Mouse (Mus musculus) forebrain, embryonic 16.5 days (tissue): Measurements from ENCODE around the gene Gm19426. TPM values are rescaled to one million over a fixed set of nuclear protein-coding genes. Genes with fewer than 3 reads are reported as not detected.

ENCODE experiments used
- ATAC-seq: fragments of 200-750 bp; cut with Nextera tagmentation; 2 replicates; pipeline ENCODE4 v1.8.0; 2017; ENCODE audit warnings: mild to moderate bottlenecking, moderate library complexity
- H3K27ac ChIP-seq: fragments of 300-500 bp; sonication (generic); 2 replicates; pipeline ENCODE4 v1.5.1; 2014; ENCODE audit warnings: low read length, control low read depth
- H3K27me3 ChIP-seq: fragments of 300-500 bp; sonication (generic); replicated peaks from 2 replicates; pipeline ENCODE4 v1.6.1; 2014; ENCODE audit warnings: low read length; ENCODE audit not compliant: control insufficient read depth, insufficient read depth
- H3K36me3 ChIP-seq: fragments of 300-500 bp; sonication (generic); 2 replicates; pipeline ENCODE4 v1.6.1; 2014; ENCODE audit not compliant: control insufficient read depth, insufficient read depth
- H3K4me1 ChIP-seq: fragments of 300-500 bp; sonication (generic); replicated peaks from 2 replicates; pipeline ENCODE4 v1.6.1; 2014; ENCODE audit warnings: low read length; ENCODE audit not compliant: control insufficient read depth, insufficient read depth
- H3K4me2 ChIP-seq: fragments of 300-500 bp; sonication (generic); 2 replicates; pipeline ENCODE4 v1.6.1; 2014; ENCODE audit warnings: mild to moderate bottlenecking, low read length, control low read depth
- H3K4me3 ChIP-seq: fragments of 300-500 bp; sonication (generic); replicated peaks from 2 replicates; pipeline ENCODE4 v1.5.1; 2014; ENCODE audit warnings: mild to moderate bottlenecking, low read length, control low read depth
- H3K9ac ChIP-seq: fragments of 300-500 bp; sonication (generic); replicated peaks from 2 replicates; pipeline ENCODE4 v1.6.1; 2014; ENCODE audit warnings: low read depth, low read length, control low read depth
- H3K9me3 ChIP-seq: fragments of 300-500 bp; sonication (generic); 2 replicates; pipeline ENCODE4 v1.6.1; 2016; ENCODE audit warnings: low read length; ENCODE audit not compliant: control insufficient read depth
- WGBS: fragments of 180-500 bp; shearing (Covaris S2); extraction: QIAGEN DNeasy Blood & Tissue Kit; methylation state at CpG from one replicate; pipeline ENCODE4 v1.1.7; 2014; 5-methylcytosine and 5-hydroxymethylcytosine counted together
- polyA plus RNA-seq: library from polyadenylated mRNA; unstranded; fragments of >200 nt; fragmentation: Nextera tagmentation; extraction: Ambion mirVana; gene quantifications from 2 replicates; pipeline ENCODE4 v1.2.1, GENCODE M21; 2015

Gm19426 gene
- 3.9 and 4.9 TPM in 2 replicates for polyA plus RNA-seq

DNA sequence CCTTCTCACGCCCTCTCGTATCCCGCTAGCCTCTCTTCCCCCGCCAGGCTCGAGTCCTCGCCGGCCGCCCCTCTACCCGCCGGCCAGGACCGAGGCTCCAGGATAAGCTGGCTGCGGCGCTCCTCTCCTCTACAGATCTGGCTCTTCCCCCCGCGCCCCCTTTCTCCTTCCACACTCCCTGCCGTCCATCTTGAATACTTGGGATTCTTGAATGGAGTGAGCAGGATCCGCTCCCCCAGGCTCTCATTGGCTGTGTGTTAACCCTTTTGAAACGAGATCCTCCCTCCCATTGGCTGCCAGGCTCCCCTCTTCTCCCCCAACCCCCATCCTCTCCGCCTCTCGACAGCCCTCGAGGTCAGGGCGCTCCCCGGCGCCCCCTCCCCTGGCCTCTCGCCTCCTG, at the start of gene Gm19426:
TSS of gene Gm19426 (minus strand) at position 95 of the 400 bp plus-strand sequence.
- Histone ChIP-seq H3K4me2 (peak within 1 kb of the TSS; percentile 86), H3K27me3 (no peaks in the 10 kb centered on the region), H3K9ac (peak within 1 kb of the TSS; percentile 77), H3K9me3 (no peaks in the 10 kb centered on the region), H3K36me3 (no peaks in the 10 kb centered on the region; the same call in 1 of the 2 replicates), H3K27ac (peak within 1 kb of the TSS; percentile 95), H3K4me1 (peaks cover 32% of the 10 kb centered on the region), H3K4me3 (peak within 1 kb of the TSS; percentile 62)
- peak; percentile 94 for ATAC-seq
- WGBS, result 0% methylated on average over 25 of the region's 25 CpGs

- Histone ChIP-seq H3K4me2 (no peak overlapping the region), H3K4me1 (no peaks in the 10 kb centered on the region), H3K9ac (no peak overlapping the region), H3K4me3 (no peak overlapping the region), H3K36me3 (no peaks in the 10 kb centered on the region), H3K27ac (no peak overlapping the region), H3K27me3 (no peaks in the 10 kb centered on the region), H3K9me3 (no peaks in the 10 kb centered on the region)
- WGBS, result 91% methylated on average over 3 of the region's 3 CpGs
- no peak for ATAC-seq
Observed at GRCm38 (mm10) chr2:84793154-84793553, 49.7 kb upstream of the Gm19426 start.

DNA sequence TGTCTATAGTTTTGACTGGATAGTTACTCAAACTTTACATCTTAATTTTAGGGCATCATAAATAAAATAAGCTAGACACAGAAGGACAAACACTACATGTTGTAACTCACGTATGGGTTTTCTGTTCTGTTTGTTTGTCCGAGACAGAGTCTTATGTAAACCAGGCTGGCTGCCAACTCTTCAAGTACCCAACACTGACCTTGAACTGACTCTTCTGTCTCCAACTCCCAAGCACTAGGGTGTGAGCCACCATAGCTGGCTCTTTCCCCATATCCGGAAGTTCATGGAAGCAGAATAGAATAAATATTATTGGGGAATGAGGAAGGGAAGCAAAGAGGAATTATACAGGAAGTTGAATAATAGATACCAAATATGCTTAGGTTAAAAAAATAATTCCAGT, 49.1 kb upstream of the Gm19426 start:
- 87% methylated on average over 3 of the region's 3 CpGs for WGBS
- H3K4me3 ChIP-seq, result no peak overlapping the region
- H3K4me2 ChIP-seq, result no peak overlapping the region
- H3K9ac ChIP-seq, result no peak overlapping the region
- ATAC-seq, result no peak
- H3K27ac ChIP-seq, result no peak overlapping the region
- H3K9me3 ChIP-seq, result no peaks in the 10 kb centered on the region
- no peaks in the 10 kb centered on the region for H3K4me1 ChIP-seq
- no peaks in the 10 kb centered on the region for H3K36me3 ChIP-seq
- no peaks in the 10 kb centered on the region for H3K27me3 ChIP-seq

GRCm38 (mm10) chr2:84790418-84790817, 47.0 kb upstream of the Gm19426 start:
- no peak overlapping the region for H3K9ac ChIP-seq
- H3K36me3 ChIP-seq, result no peaks in the 10 kb centered on the region
- no peaks in the 10 kb centered on the region for H3K27me3 ChIP-seq
- WGBS, result 59% methylated on average over 9 of the region's 9 CpGs
- no peak overlapping the region for H3K4me3 ChIP-seq
- no peak for ATAC-seq
- H3K27ac ChIP-seq, result no peak overlapping the region
- no peaks in the 10 kb centered on the region for H3K9me3 ChIP-seq
- no peaks in the 10 kb centered on the region for H3K4me1 ChIP-seq
- H3K4me2 ChIP-seq, result no peak overlapping the region

GRCm38 (mm10) chr2:84788316-84788715, 44.9 kb upstream of the Gm19426 start:
- H3K4me1 ChIP-seq, result no peaks in the 10 kb centered on the region
- 82% methylated on average over 3 of the region's 3 CpGs for WGBS
- H3K9ac ChIP-seq, result no peak overlapping the region
- no peak overlapping the region for H3K4me2 ChIP-seq
- no peaks in the 10 kb centered on the region for H3K36me3 ChIP-seq
- no peaks in the 10 kb centered on the region for H3K27me3 ChIP-seq
- H3K4me3 ChIP-seq, result no peak overlapping the region
- H3K27ac ChIP-seq, result no peak overlapping the region
- no peaks in the 10 kb centered on the region for H3K9me3 ChIP-seq
- ATAC-seq, result no peak

- H3K27ac ChIP-seq, result no peak overlapping the region
- H3K4me1 ChIP-seq, result no peaks in the 10 kb centered on the region
- whole genome bisulfite sequencing, result 92% methylated on average over 3 of the region's 3 CpGs
- H3K27me3 ChIP-seq, result no peaks in the 10 kb centered on the region
- no peak overlapping the region for H3K4me2 ChIP-seq
- ATAC-seq, result no peak
- H3K4me3 ChIP-seq, result no peak overlapping the region
- H3K9ac ChIP-seq, result no peak overlapping the region
- no peaks in the 10 kb centered on the region for H3K9me3 ChIP-seq
- H3K36me3 ChIP-seq, result no peaks in the 10 kb centered on the region
Observed at GRCm38 (mm10) chr2:84783840-84784566, 40.5 kb upstream of the Gm19426 start.

- no peak for ATAC-seq
- H3K4me1 ChIP-seq, result no peaks in the 10 kb centered on the region
- H3K9me3 ChIP-seq, result no peaks in the 10 kb centered on the region
- no peak overlapping the region for H3K4me3 ChIP-seq
- 94% methylated on average over 1 of the region's 1 CpGs for WGBS
- H3K36me3 ChIP-seq, result no peaks in the 10 kb centered on the region
- H3K9ac ChIP-seq, result no peak overlapping the region
- H3K27me3 ChIP-seq, result no peaks in the 10 kb centered on the region
- no peak overlapping the region for H3K4me2 ChIP-seq
- H3K27ac ChIP-seq, result no peak overlapping the region
Observed at GRCm38 (mm10) chr2:84783315-84783714, 39.9 kb upstream of the Gm19426 start.

DNA sequence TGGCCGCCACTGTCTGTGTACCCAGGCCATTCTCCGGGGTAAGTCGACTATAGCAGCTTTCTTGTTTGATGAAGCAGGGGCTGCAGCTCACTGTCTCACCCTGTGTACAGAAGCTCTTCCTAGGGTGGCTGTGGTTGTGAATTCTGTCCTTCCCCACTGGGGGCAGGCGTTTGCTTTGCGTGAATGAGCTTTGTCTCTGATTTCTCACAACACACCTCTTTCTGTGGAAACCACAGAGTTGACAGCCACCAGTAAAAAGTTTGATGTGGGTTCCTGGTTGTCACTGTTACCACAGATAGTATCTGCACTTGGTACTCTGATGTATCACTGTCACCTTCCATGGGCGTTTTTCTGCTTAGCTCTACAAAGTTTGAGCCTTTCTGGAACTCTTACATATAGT, 35.8 kb upstream of the Gm19426 start:
- no peak overlapping the region for H3K27ac ChIP-seq
- H3K27me3 ChIP-seq, result no peaks in the 10 kb centered on the region
- no peak overlapping the region for H3K9ac ChIP-seq
- H3K36me3 ChIP-seq, result no peaks in the 10 kb centered on the region
- WGBS, result 63% methylated on average over 6 of the region's 6 CpGs
- H3K4me2 ChIP-seq, result no peak overlapping the region
- H3K4me3 ChIP-seq, result no peak overlapping the region
- H3K4me1 ChIP-seq, result peaks cover 8% of the 10 kb centered on the region
- ATAC-seq, result no peak
- H3K9me3 ChIP-seq, result no peaks in the 10 kb centered on the region

DNA sequence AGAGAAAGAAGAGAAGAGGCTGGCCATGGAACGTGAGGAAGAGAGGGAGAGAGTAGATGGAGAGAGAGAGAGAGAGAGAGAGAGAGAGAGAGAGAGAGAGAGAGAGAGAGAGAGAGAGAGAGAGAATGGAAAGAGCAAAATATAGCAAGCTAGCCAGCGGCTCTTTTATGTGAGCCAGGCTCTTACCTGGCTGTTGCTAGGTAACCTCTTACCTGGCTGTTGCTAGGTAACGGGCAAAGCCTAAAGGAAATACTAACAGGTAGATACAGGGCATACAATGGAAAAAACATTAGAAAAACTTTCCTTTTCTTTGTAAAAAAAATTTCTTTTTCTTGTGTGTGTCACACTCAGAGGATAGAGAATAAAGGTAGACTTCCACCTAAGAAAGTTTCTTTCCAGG, 34.3 kb upstream of the Gm19426 start:
- no peak overlapping the region for H3K4me3 ChIP-seq
- H3K27me3 ChIP-seq, result no peaks in the 10 kb centered on the region
- 47% methylated on average over 3 of the region's 3 CpGs for WGBS
- H3K27ac ChIP-seq, result no peak overlapping the region; the same call in 1 of the 2 replicates
- H3K9ac ChIP-seq, result no peak overlapping the region
- H3K4me1 ChIP-seq, result peaks cover 8% of the 10 kb centered on the region
- no peak overlapping the region for H3K4me2 ChIP-seq
- no peaks in the 10 kb centered on the region for H3K9me3 ChIP-seq
- no peak; the same call in 1 of the 2 replicates for ATAC-seq
- H3K36me3 ChIP-seq, result no peaks in the 10 kb centered on the region
